Mouse (Mus musculus) testis, adult 2 months (tissue): Measurements from ENCODE around the gene Fancg.

Experiments
- CTCF ChIP-seq: fragments of 200-500 bp; IDR thresholded peaks from 2 replicates; pipeline ENCODE4 v1.5.1; 2012; ENCODE audit warnings: low read depth, mild to moderate bottlenecking, inconsistent platforms, low read length, moderate library complexity; ENCODE audit not compliant: control insufficient read depth, insufficient read depth, insufficient replicate concordance
- POLR2A ChIP-seq: fragments of 200-500 bp; IDR thresholded peaks from 2 replicates; pipeline ENCODE4 v1.6.1; 2012; ENCODE audit warnings: low read depth, mild to moderate bottlenecking, inconsistent platforms, low read length, moderate library complexity; ENCODE audit not compliant: control insufficient read depth

DNA sequence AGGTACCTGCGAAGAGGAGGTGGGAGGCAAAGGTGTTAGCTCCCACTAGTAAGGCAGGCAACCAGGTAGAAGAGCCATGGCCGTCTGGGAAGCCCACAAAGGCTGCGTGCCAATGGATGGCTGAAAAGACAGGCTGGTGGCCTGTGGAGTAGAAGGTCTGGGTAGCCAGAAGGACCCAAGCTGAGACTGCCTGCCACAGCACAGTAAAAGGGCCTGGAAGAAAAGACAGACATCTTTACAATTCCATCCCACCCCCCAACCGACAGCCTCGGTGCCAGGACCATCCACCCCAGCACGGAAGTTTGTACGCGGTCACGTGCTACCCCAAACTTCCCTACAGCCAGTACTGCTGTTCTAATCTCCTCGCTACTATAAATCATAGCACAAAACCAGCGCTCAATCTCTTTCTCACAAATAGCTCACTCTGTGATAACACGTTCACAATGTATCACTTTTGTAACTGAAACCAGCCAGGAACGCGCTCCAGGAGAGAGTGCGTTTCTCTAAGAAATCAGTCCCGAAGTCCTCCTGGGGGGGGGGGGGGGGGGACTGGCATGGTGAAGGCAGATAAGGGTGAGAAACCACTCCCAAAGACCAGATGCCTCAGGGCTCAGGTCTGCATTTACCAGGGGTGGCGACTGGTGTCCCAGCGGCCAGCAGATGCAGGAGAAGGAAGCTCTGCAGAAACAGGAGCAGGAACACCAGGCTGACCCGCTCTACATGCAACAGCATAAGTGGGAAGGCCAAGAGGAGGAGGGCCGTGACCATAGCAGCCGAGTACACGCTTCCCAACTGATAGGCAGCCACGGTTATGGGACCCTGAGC is 9.5 kb upstream of the Fancg start:
- TF ChIP-seq CTCF = no peak
- 0 out of 2 replicates have a peak, but pooled peaks have one; percentile 15 for TF ChIP-seq POLR2A
